Mouse (Mus musculus): Measurements from ENCODE around the gene Olfr988. TPM values are rescaled to one million over a fixed set of nuclear protein-coding genes. Genes with fewer than 3 reads are reported as not detected.
"Not testable (repeated sequence)": the region's sequence is repeated elsewhere in the genome, so short reads cannot be mapped to it uniquely, and the experiment has no call there.

Gene Olfr988
- polyA plus RNA-seq (2015; fragmentation: Nextera tagmentation; extraction: Ambion mirVana): not detected in 2 replicates

DNA sequence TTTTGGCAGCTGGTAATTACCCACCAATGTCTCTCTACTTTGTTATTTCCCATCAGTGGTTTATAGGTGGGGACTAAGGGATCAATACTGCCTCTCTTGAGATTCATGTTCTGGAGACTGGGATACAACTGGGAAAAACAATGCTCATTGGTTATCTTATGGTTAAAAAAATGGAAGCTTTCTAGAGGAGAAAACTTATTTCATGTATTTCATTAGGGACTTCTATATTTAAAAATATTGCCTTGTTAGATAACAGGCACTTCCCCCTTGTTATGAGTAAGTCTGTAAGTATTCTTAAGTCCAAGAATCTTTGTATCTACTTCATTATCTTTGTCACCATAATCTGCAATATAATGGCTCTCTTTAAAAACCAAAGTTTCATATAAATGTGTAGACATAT, at the start of gene Olfr988:
Olfr988 (minus strand) TSS at position 101 of the 400 bp plus-strand sequence.
- ATAC-seq; H3K4me2 ChIP-seq (replicated peaks); H3K9ac ChIP-seq; H3K9me3 ChIP-seq; H3K36me3 ChIP-seq; H3K27ac ChIP-seq; H3K4me1 ChIP-seq (replicated peaks); H3K4me3 ChIP-seq (replicated peaks); H3K27me3 ChIP-seq (replicated peaks): not testable (repeated sequence)

DNA sequence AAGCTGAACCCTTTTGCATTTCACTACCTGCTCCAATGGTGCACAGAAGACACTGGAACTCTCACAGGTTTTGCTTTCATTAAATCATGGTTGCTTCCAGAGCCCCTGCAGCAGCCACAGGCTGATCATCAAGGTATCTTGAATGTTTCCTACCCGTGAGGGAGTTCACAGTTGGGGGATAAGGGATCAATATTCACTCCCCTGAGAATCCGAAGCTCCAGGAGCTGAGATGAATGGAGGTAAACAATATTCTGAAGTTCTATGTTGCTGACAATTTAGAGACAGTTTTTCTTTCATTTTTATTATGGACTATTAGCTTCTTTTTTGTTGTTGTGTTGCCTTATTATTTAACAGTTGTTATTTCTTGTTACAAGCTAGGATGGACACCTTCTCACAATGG, 46.3 kb upstream of the Olfr988 start, which contains the start of gene Olfr992:
Olfr992 (minus strand) TSS at position 101 of the 400 bp plus-strand sequence.
- ATAC-seq: no peak
- no peak within 1 kb of the TSS for H3K9ac ChIP-seq
- 42% methylated on average over 2 of the region's 2 CpGs for WGBS
- no peaks in the 10 kb centered on the region for H3K36me3 ChIP-seq
- H3K9me3 ChIP-seq: no peaks in the 10 kb centered on the region
- H3K4me1 ChIP-seq (replicated peaks): no peaks in the 10 kb centered on the region
- H3K4me2 ChIP-seq (replicated peaks): no peak within 1 kb of the TSS
- H3K27ac ChIP-seq: no peak within 1 kb of the TSS
- H3K27me3 ChIP-seq (replicated peaks): no peaks in the 10 kb centered on the region
- no peak within 1 kb of the TSS for H3K4me3 ChIP-seq (replicated peaks)

DNA sequence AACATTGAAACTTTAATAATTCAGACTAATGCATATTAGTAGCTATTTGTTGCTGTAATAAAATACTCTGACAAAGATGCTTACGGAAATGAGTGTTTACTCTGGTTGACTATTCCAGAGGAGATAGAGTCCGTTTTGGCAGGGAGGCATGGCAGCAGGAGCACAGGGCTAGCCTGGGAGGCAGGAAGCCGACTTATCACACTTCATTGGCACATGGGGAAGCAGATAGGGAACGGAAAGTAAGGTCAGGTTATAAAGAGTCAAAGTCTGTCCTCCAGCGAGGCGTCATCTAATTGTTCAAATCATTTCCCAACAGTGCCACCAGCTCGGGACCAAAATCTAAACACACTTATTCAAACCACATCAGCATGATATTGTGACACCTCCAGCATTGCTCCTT, 23.1 kb downstream of the Olfr988 start:
- no peak overlapping the region for H3K4me2 ChIP-seq (replicated peaks)
- WGBS: 63% methylated on average over 7 of the region's 7 CpGs

DNA sequence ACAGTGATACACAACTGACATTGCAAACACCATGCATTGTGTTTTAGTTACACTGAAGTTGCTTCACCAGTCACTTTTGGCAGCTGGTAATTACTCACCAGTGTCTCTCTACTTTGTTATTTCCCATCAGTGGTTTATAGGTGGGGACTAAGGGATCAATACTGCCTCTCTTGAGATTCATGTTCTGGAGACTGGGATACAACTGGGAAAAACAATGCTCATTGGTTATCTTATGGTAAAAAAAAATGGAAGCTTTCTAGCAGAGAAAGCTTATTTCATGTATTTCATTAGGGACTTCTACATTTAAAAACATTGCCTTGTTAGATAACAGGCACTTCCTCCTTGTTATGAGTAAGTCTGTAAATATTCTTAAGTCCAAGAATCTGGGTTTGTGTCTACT, 23.8 kb downstream of the Olfr988 start, which contains the start of gene Olfr987:
Olfr987 (minus strand) TSS at position 101 of the 400 bp plus-strand sequence.
- H3K36me3 ChIP-seq; H3K9me3 ChIP-seq; H3K4me3 ChIP-seq (replicated peaks); ATAC-seq; H3K9ac ChIP-seq; H3K27me3 ChIP-seq (replicated peaks); H3K27ac ChIP-seq; H3K4me1 ChIP-seq (replicated peaks); H3K4me2 ChIP-seq (replicated peaks): not testable (repeated sequence)

More for the DNA sequence above, 23.1 kb downstream of the Olfr988 start:
- Histone ChIP-seq H3K9me3 (no peaks in the 10 kb centered on the region), H3K27me3 (replicated peaks) (no peaks in the 10 kb centered on the region), H3K9ac (no peak overlapping the region), H3K4me3 (replicated peaks) (no peak overlapping the region), H3K4me1 (replicated peaks) (no peaks in the 10 kb centered on the region), H3K27ac (no peak overlapping the region), H3K36me3 (no peaks in the 10 kb centered on the region)
- ATAC-seq: no peak

DNA sequence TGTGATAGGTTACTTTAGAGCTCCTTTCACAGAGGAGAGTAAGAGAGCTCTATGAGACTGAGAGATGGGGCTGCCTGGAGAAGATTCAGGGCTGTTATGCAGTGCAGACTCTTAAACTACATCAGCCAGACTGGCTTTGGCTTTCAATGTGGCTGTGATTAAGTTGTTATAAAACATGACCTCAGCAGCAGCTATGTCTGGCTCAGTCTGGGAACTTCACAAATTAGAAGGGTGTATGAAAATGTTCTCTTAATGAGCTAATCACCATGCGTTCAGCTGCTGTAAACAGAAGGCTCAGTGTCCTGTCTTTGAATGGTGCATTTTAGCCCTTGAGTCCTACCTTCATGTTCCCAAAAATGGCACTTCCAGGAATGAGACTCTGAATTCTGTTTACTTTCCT, 43.9 kb downstream of the Olfr988 start:
- Histone ChIP-seq H3K27ac (no peak overlapping the region), H3K9ac (no peak overlapping the region), H3K36me3 (no peaks in the 10 kb centered on the region), H3K27me3 (replicated peaks) (no peaks in the 10 kb centered on the region), H3K4me3 (replicated peaks) (no peak overlapping the region), H3K4me2 (replicated peaks) (no peak overlapping the region), H3K9me3 (no peaks in the 10 kb centered on the region), H3K4me1 (replicated peaks) (no peaks in the 10 kb centered on the region)
- 0 out of 2 replicates have a peak, but pooled peaks have one; percentile 12 for ATAC-seq
- 69% methylated on average over 1 of the region's 1 CpGs for WGBS

Other genes with a start within 250 kb of the Olfr988 start
- gene Aplnr, start 227.0 kb downstream of the Olfr988 start, polyA plus RNA-seq (2015; fragmentation: Nextera tagmentation; extraction: Ambion mirVana): 59.6 and 64.8 TPM in 2 replicates
- 4.2 and 4.4 TPM in 2 replicates for gene Lrrc55, start 166.0 kb downstream of the Olfr988 start, polyA plus RNA-seq (2015; fragmentation: Nextera tagmentation; extraction: Ambion mirVana)
- gene Olfr987, start 23.9 kb downstream of the Olfr988 start, polyA plus RNA-seq (2015; fragmentation: Nextera tagmentation; extraction: Ambion mirVana): not detected in 2 replicates
- gene Olfr992, start 46.2 kb upstream of the Olfr988 start, polyA plus RNA-seq (2015; fragmentation: Nextera tagmentation; extraction: Ambion mirVana): not detected in 2 replicates
- gene Olfr993, start 51.6 kb upstream of the Olfr988 start, polyA plus RNA-seq (2015; fragmentation: Nextera tagmentation; extraction: Ambion mirVana): not detected in 2 replicates
- not detected in 2 replicates for gene Olfr994, start 73.2 kb upstream of the Olfr988 start, polyA plus RNA-seq (2015; fragmentation: Nextera tagmentation; extraction: Ambion mirVana)
- not detected in 2 replicates for gene Olfr995, start 80.4 kb upstream of the Olfr988 start, polyA plus RNA-seq (2015; fragmentation: Nextera tagmentation; extraction: Ambion mirVana)
- gene 4833423E24Rik, start 155.8 kb upstream of the Olfr988 start, polyA plus RNA-seq (2015; fragmentation: Nextera tagmentation; extraction: Ambion mirVana): 0.06 and 0.10 TPM in 2 replicates
- gene Olfr996, start 216.0 kb upstream of the Olfr988 start, polyA plus RNA-seq (2015; fragmentation: Nextera tagmentation; extraction: Ambion mirVana): not detected in 2 replicates
- gene Olfr998, start 225.7 kb upstream of the Olfr988 start, polyA plus RNA-seq (2015; fragmentation: Nextera tagmentation; extraction: Ambion mirVana): not detected in 2 replicates
- gene Olfr1000, start 248.7 kb upstream of the Olfr988 start, polyA plus RNA-seq (2015; fragmentation: Nextera tagmentation; extraction: Ambion mirVana): not detected in 2 replicates

Measured in intestine, embryonic 15.5 days (tissue).